Mouse (Mus musculus) intestine, postnatal 0 days (tissue): ENCODE measurements around the gene Dnah17. TPM values are rescaled to one million over a fixed set of nuclear protein-coding genes. Genes with fewer than 3 reads are reported as not detected.

ENCODE experiments used
- ATAC-seq: fragments of 200-750 bp; cut with Nextera tagmentation; 2 replicates; pipeline ENCODE4 v1.8.0; 2017; ENCODE audit warnings: mild to moderate bottlenecking, moderate TSS enrichment, moderate library complexity
- H3K27ac ChIP-seq: fragments of 300-500 bp; sonication (generic); 2 replicates; pipeline ENCODE4 v1.5.1; 2014; ENCODE audit warnings: mild to moderate bottlenecking, low read depth, low read length, moderate library complexity
- H3K27me3 ChIP-seq: fragments of 300-500 bp; sonication (generic); replicated peaks from 2 replicates; pipeline ENCODE4 v1.6.1; 2014; ENCODE audit warnings: low read length, mixed read lengths; ENCODE audit not compliant: control insufficient read depth, insufficient read depth
- H3K36me3 ChIP-seq: fragments of 300-500 bp; sonication (generic); 2 replicates; pipeline ENCODE4 v1.6.1; 2014; ENCODE audit warnings: mild to moderate bottlenecking, moderate library complexity; ENCODE audit not compliant: control insufficient read depth, insufficient read depth
- H3K4me1 ChIP-seq: fragments of 300-500 bp; sonication (generic); replicated peaks from 2 replicates; pipeline ENCODE4 v1.6.1; 2014; ENCODE audit warnings: antibody characterized with exemption, low read length, mixed read lengths; ENCODE audit not compliant: control insufficient read depth, insufficient read depth
- H3K4me2 ChIP-seq: fragments of 300-500 bp; sonication (generic); replicated peaks from 2 replicates; pipeline ENCODE4 v1.6.1; 2014; ENCODE audit warnings: low read depth, mild to moderate bottlenecking, moderate library complexity
- H3K4me3 ChIP-seq: fragments of 300-500 bp; sonication (generic); 2 replicates; pipeline ENCODE4 v1.5.1; 2014; ENCODE audit warnings: low read depth, low read length
- H3K9ac ChIP-seq: fragments of 300-500 bp; sonication (generic); 2 replicates; pipeline ENCODE4 v1.6.1; 2014; ENCODE audit warnings: mild to moderate bottlenecking, low read depth, low read length
- H3K9me3 ChIP-seq: fragments of 300-500 bp; sonication (generic); 2 replicates; pipeline ENCODE4 v1.6.1; 2016; ENCODE audit warnings: mixed run types; ENCODE audit not compliant: control insufficient read depth
- CTCF ChIP-seq: sonication (generic); IDR thresholded peaks from 2 replicates; pipeline ENCODE4 v1.5.1; 2016; ENCODE audit warnings: low read depth, mild to moderate bottlenecking, control low read depth, antibody characterized with exemption, moderate library complexity
- WGBS: fragments of 180-500 bp; shearing (Covaris S2); extraction: QIAGEN DNeasy Blood & Tissue Kit; methylation state at CpG from one replicate; pipeline ENCODE4 v1.1.7; 2014; 5-methylcytosine and 5-hydroxymethylcytosine counted together
- polyA plus RNA-seq: library from polyadenylated mRNA; unstranded; fragments of >200 nt; fragmentation: Nextera tagmentation; extraction: Ambion mirVana; gene quantifications from 2 replicates; pipeline ENCODE4 v1.2.1, GENCODE M21; 2015

The Dnah17 gene
- polyA plus RNA-seq, 1 experiment from 2014 or later = 0.03 TPM

DNA sequence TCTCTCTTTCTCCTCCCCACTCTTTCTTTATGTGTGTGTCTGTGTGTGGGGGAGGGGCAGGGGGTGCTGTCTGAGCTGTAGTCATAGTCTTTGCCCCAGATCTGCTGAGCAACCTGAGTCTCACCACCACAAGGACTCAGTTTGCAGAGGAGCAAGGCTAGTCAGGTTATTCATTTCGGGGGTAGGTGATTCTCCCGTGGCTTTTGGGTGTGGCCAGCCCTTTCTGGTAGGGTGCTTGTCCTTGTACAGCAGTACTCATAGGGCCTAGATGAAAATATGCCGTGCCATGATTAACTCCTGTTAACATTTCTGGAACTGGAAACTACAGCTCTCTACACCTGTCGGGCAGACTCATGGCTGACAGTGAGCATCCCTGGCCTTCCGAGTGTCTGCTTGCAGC, 36.2 kb upstream of the Dnah17 start:
- 87% methylated on average over 5 of the region's 5 CpGs for WGBS

DNA sequence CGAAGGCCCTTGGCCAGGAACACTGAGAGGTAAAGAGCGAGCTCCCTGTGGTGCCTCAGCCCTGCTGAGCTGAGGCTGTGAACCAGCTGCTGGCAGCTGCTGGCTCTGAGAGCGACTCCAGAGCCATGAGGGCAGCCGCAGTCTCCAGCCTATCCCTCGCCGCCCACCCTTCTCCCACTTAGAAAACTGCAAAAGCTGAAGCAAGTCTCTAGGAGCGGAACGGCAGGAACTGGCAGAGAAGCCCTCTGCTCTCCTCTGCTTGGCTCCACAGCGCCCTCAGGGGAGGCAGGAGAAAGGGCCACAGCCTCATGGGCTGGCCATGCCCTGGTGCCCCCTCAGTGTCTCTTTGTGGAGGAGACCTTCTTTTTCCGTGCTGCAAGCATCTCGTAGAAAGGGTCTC, 35.2 kb upstream of the Dnah17 start:
- Histone ChIP-seq H3K27ac (no peak overlapping the region), H3K4me2 (no peak overlapping the region), H3K9ac (no peak overlapping the region), H3K4me1 (no peaks in the 10 kb centered on the region), H3K36me3 (peaks cover 63% of the 10 kb centered on the region), H3K9me3 (no peaks in the 10 kb centered on the region), H3K4me3 (no peak overlapping the region), H3K27me3 (no peaks in the 10 kb centered on the region)
- ATAC-seq = no peak
- peak; percentile 55 for TF ChIP-seq CTCF
- 64% methylated on average over 11 of the region's 11 CpGs for WGBS

More for the DNA sequence above, 36.2 kb upstream of the Dnah17 start:
- no peak for ATAC-seq
- H3K27me3 ChIP-seq = no peaks in the 10 kb centered on the region
- no peak for TF ChIP-seq CTCF
- H3K4me1 ChIP-seq = no peaks in the 10 kb centered on the region
- no peak overlapping the region for H3K4me3 ChIP-seq
- no peaks in the 10 kb centered on the region for H3K9me3 ChIP-seq
- no peak overlapping the region for H3K27ac ChIP-seq
- H3K9ac ChIP-seq = no peak overlapping the region
- H3K36me3 ChIP-seq = peaks cover 69% of the 10 kb centered on the region
- no peak overlapping the region for H3K4me2 ChIP-seq

- Histone ChIP-seq H3K9me3 (no peaks in the 10 kb centered on the region), H3K4me3 (no peak overlapping the region), H3K36me3 (peaks cover 54% of the 10 kb centered on the region), H3K4me2 (no peak overlapping the region), H3K27me3 (no peaks in the 10 kb centered on the region), H3K9ac (no peak overlapping the region), H3K4me1 (no peaks in the 10 kb centered on the region), H3K27ac (no peak overlapping the region)
- 87% methylated on average over 8 of the region's 8 CpGs for WGBS
- TF ChIP-seq CTCF = no peak
- no peak for ATAC-seq
These were observed 34.1 kb upstream of the Dnah17 start for GRCm38 (mm10) chr11:118164566-118164965.

- TF ChIP-seq CTCF = no peak
- Histone ChIP-seq H3K4me3 (no peak overlapping the region), H3K9me3 (no peaks in the 10 kb centered on the region), H3K9ac (no peak overlapping the region), H3K4me1 (no peaks in the 10 kb centered on the region), H3K27ac (no peak overlapping the region), H3K36me3 (peaks cover 36% of the 10 kb centered on the region), H3K4me2 (no peak overlapping the region), H3K27me3 (no peaks in the 10 kb centered on the region)
- WGBS = 67% methylated on average over 10 of the region's 10 CpGs
- no peak for ATAC-seq
These were observed 31.8 kb upstream of the Dnah17 start for GRCm38 (mm10) chr11:118162245-118162644.

DNA sequence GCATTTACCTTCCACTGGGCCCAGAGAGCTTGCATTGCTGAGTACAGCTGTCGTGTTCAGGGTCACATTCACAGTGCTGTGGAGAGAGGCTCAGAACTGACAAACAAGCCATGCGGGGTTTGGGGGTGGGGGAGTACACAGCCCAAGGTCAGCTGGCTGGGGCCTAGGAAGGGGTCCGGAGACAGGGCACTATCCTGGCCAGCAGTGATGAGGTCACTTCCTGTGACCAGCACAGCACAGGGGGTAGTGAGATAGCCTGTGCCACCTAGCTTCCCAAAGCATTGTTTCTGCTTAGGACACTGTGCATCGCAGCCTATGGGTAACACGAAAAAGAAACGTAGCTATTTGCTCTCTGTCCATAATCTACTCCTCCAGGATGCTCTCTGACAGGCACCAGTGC, 30.8 kb upstream of the Dnah17 start:
- no peak for ATAC-seq
- Histone ChIP-seq H3K4me1 (no peaks in the 10 kb centered on the region), H3K9me3 (no peaks in the 10 kb centered on the region), H3K4me2 (no peak overlapping the region), H3K4me3 (no peak overlapping the region), H3K27ac (no peak overlapping the region), H3K36me3 (peaks cover 26% of the 10 kb centered on the region), H3K27me3 (no peaks in the 10 kb centered on the region), H3K9ac (no peak overlapping the region)
- WGBS = 67% methylated on average over 6 of the region's 6 CpGs
- TF ChIP-seq CTCF = no peak

DNA sequence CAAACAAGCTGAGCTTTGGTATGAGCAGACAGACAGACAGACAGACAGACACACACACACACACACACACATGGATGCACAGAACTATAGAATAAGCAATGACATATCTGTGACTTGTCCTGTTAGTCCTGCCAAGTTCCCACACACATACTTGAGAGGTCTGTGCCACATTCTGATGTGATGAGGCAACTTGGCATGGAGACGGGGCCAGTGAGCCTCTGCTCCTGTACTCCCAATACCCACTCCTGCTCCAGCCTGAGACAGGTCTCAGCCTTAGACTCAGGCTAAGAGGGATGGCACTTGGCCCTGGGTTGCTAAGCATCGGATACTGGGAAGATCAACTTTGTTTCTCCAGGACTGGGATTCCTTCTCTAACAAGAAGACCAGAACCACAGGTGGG, 30.3 kb upstream of the Dnah17 start:
- WGBS = 73% methylated on average over 2 of the region's 2 CpGs
- no peaks in the 10 kb centered on the region for H3K4me1 ChIP-seq
- H3K9ac ChIP-seq = no peak overlapping the region
- no peaks in the 10 kb centered on the region for H3K9me3 ChIP-seq
- H3K27ac ChIP-seq = no peak overlapping the region
- no peaks in the 10 kb centered on the region for H3K27me3 ChIP-seq
- no peak overlapping the region for H3K4me2 ChIP-seq
- no peak for ATAC-seq
- no peak for TF ChIP-seq CTCF
- peaks cover 22% of the 10 kb centered on the region for H3K36me3 ChIP-seq
- H3K4me3 ChIP-seq = no peak overlapping the region

DNA sequence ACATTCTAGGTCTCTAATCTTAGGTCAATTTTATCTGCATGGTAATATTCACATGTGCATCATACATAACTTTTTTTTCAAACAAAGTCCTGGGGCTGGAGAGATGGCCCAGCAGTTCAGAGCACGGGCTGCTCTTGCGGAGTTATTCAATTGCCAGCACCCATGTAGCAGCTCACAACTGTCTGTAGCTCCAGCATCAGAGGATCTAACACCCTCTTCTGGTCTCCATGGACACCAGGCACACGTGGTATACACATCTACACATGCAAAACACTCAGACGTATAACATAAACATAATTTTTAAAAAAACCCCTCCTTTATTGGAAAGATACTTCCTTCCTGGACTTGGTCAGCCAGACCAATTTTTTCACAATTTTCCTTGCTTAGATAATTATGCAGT, 28.3 kb upstream of the Dnah17 start:
- Histone ChIP-seq H3K36me3 (peaks cover 5% of the 10 kb centered on the region), H3K4me3 (no peak overlapping the region), H3K9ac (no peak overlapping the region), H3K27me3 (no peaks in the 10 kb centered on the region), H3K27ac (no peak overlapping the region), H3K4me2 (no peak overlapping the region), H3K9me3 (no peaks in the 10 kb centered on the region), H3K4me1 (no peaks in the 10 kb centered on the region)
- WGBS = 48% methylated on average over 4 of the region's 4 CpGs
- no peak for ATAC-seq
- no peak for TF ChIP-seq CTCF
